Mouse (Mus musculus) lung, adult 10 weeks (tissue): ENCODE results near the gene Pdcd2. TPM values are rescaled to one million over a fixed set of nuclear protein-coding genes. Genes with fewer than 3 reads are reported as not detected.

Source experiments
- polyA plus RNA-seq: library from polyadenylated mRNA; stranded (reverse); fragments of 350-450 nt; fragmentation: Illumina TruSeq; extraction: RNeasy Lipid Tissue Mini Kit (QIAGEN cat#74804); gene quantifications from one replicate; pipeline ENCODE4 v1.2.3, GENCODE M21; 2014; ENCODE audit warnings: low read depth, low replicate concordance; ENCODE audit not compliant: insufficient read depth

The Pdcd2 gene
- polyA plus RNA-seq: 20.1 TPM

DNA sequence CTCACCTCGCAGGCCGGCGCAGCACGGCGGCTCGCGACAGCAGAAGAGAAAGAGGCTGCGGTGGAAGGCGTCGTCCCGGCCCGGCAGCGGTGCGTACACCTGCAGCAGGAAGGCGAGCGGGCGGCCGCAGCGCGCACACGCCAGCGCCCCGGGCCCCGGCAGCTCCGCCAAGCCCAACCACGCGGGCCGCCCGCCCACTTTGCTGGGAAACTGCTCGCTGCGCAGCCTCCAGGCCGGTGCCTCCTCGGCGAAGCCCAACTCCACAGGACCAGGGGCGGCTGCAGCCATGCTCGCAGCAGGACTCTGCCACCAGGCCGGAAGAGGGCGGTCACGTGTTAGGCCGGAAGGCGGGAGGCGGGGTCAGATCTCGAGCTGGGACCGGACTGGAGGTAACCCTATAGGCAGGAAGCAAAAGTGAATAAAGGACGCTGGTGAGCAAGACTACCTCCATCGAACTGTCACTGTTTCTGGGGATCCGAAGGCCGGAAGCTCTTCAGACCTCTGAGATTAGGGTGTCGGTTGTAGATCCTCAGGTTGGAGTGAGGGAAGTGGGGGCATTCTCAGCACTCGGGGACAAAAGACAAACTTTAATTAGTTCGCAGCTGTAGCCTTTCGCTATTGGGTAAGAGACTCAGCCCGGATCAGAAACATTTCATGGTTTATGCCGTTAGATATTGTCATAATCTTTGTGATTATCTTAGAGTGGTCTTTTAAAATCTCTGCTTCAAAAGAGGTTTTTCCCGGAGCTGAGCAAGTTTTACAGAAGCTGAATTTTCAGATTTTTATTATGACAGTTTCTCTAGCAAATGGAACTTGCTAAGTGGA lies at the start of gene Pdcd2:
TSS of gene Pdcd2 (minus strand) at position 316 of the 825 bp plus-strand sequence.

DNA sequence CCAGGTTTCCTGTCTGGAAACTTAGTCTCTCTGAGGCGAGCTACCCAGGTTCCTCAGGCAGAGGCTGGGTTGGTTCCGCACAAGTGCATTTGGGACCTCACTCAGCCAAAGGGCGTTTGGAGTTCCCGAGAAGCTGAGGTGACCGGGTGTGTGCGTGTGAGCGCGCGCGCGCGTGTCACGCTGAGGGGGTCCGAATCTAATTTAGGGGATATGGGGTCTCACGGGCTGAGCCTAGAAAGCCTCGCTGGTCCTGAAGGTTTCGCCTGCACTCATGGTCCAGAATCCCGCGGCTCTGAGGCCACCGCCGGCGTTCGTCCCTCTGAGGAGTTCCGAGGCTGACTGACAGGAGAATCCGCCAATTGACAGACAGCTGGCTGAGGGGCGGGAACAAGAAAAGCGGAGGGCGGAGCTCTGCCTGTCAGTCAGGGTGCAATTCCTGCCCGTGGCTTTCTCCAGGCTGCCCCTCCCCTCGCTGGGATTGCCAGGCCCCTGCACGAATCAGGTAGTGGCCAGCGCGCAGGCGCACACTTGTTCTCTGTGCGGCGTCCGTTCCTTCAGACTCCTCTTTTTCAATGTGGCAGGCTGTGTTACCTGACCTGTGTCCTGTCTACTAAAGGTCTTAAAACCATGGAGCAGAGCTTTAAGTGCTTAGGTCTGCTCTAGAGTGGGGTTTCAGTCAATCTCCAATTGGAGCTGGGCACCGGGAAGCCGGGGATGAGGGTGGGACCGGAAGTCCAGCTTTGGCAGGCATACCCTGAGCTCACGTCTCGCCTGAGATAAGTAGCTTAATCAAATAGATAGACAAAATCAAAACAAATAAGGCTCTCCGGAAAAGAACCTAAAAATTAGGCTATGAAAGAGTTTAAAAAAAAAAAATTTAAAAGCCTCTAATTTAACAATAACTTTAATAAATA lies 37.2 kb upstream of the Pdcd2 start, which contains the start of gene Prdm9:
TSS of gene Prdm9 (minus strand) at position 341 of the 914 bp plus-strand sequence.

DNA sequence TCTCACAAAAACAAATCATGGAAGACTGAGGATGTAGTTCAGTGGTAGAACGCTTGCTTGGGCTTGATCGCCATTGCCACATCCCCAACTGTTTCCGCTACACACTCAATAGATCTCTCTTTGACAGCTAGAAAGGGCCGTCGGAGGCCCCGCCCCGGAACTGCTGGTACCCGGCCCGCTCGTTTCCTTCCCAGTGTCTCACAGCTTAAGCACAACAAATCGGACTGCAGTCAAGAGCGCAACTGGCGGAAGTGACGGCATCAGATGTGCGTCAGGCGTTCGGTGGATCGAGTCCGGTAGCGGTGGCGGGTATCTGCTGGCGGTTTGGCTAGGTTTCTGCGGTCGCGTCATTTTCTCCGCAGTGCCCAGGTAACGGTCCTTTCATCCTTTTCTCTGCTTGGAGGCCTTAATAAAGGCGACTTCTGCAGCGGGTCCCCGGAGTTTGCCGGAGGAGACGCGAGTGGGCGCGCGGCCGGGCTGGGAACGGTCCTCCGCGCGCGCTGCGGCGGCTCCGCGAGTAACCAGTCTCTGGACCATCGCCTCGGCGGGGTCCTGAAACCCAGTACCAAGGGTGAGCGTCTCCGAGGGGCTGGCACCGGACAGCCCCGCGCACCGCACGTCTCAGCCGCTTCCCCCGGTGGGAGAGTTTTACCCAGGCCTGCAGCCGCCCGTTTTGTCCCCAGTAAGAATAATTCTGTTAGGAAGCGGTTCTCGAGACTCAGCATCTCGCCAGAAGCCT lies 27.3 kb downstream of the Pdcd2 start, which contains the start of the genes Psmb1 and Tbp:
TSS of gene Psmb1 (minus strand) at position 96 of the 739 bp plus-strand sequence.
TSS of gene Tbp (plus strand) at position 233 of the 739 bp plus-strand sequence.

Other genes starting within 250 kb of the Pdcd2 start
- 24.8 TPM for gene Dll1, start 150.4 kb downstream of the Pdcd2 start, polyA plus RNA-seq
- 8.5 TPM for gene Fam120b, start 131.1 kb downstream of the Pdcd2 start, polyA plus RNA-seq
- 160 TPM for gene Psmb1, start 27.6 kb downstream of the Pdcd2 start, polyA plus RNA-seq
- 15.7 TPM for gene Tbp, start 27.4 kb downstream of the Pdcd2 start, polyA plus RNA-seq
- gene Prdm9, start 37.1 kb upstream of the Pdcd2 start, polyA plus RNA-seq: 1.5 TPM
- gene Chd1, start 177.7 kb upstream of the Pdcd2 start, polyA plus RNA-seq: 5.7 TPM